Mouse (Mus musculus) hindbrain, postnatal 0 days (tissue): ENCODE data around the gene Ptprcap. TPM values are rescaled to one million over a fixed set of nuclear protein-coding genes. Genes with fewer than 3 reads are reported as not detected.
A peak's percentile ranks its signal among the peaks of the same experiment; 100 is the strongest.
"Not testable (repeated sequence)": the region's sequence is repeated elsewhere in the genome, so short reads cannot be mapped to it uniquely, and the experiment has no call there.

Source experiments
- ATAC-seq: fragments of 200-750 bp; cut with Nextera tagmentation; 2 replicates; pipeline ENCODE4 v1.8.0; 2017; ENCODE audit warnings: mild to moderate bottlenecking, moderate TSS enrichment, moderate library complexity
- DNase-seq: peaks from one replicate; pipeline ENCODE4 v3.0.0-alpha.2; 2015; ENCODE audit warnings: low spot score
- H3K27ac ChIP-seq: fragments of 300-500 bp; sonication (generic); 2 replicates; pipeline ENCODE4 v1.5.1; 2014; ENCODE audit warnings: mild to moderate bottlenecking
- H3K27me3 ChIP-seq: fragments of 300-500 bp; sonication (generic); 2 replicates; pipeline ENCODE4 v1.6.1; 2014; ENCODE audit warnings: low read length, mixed read lengths; ENCODE audit not compliant: insufficient read depth
- H3K36me3 ChIP-seq: fragments of 300-500 bp; sonication (generic); 2 replicates; pipeline ENCODE4 v1.6.1; 2014; ENCODE audit warnings: low read length, mixed read lengths; ENCODE audit not compliant: insufficient read depth
- H3K4me1 ChIP-seq: fragments of 300-500 bp; sonication (generic); 2 replicates; pipeline ENCODE4 v1.6.1; 2014; ENCODE audit warnings: antibody characterized with exemption, low read length, mixed read lengths; ENCODE audit not compliant: insufficient read depth
- H3K4me2 ChIP-seq: fragments of 300-500 bp; sonication (generic); 2 replicates; pipeline ENCODE4 v1.6.1; 2014; ENCODE audit warnings: low read depth, mild to moderate bottlenecking, low read length, moderate library complexity, mixed read lengths
- H3K4me3 ChIP-seq: fragments of 300-500 bp; sonication (generic); 2 replicates; pipeline ENCODE4 v1.5.1; 2014; ENCODE audit warnings: low read length
- H3K9ac ChIP-seq: fragments of 300-500 bp; sonication (generic); replicated peaks from 2 replicates; pipeline ENCODE4 v1.6.1; 2014; ENCODE audit warnings: mild to moderate bottlenecking, low read length, moderate library complexity, mixed read lengths
- H3K9me3 ChIP-seq: fragments of 300-500 bp; sonication (generic); 2 replicates; pipeline ENCODE4 v1.6.1; 2016; ENCODE audit warnings: low read length, mixed read lengths
- CTCF ChIP-seq: IDR thresholded peaks from 2 replicates; pipeline ENCODE4 v1.5.1; 2016; ENCODE audit warnings: antibody characterized with exemption, control low read depth, low read depth
- WGBS: fragments of 180-500 bp; shearing (Covaris S2); extraction: QIAGEN DNeasy Blood & Tissue Kit; methylation state at CpG from one replicate; pipeline ENCODE4 v1.1.7; 2014; 5-methylcytosine and 5-hydroxymethylcytosine counted together
- polyA plus RNA-seq: library from polyadenylated mRNA; unstranded; fragments of >200 nt; fragmentation: Nextera tagmentation; extraction: Ambion mirVana; gene quantifications from 2 replicates; pipeline ENCODE4 v1.2.1, GENCODE M21; 2015
- total RNA-seq: library from RNA; depleted of rRNA; stranded (reverse); fragments of >200 nt; gene quantifications from 2 replicates; pipeline ENCODE4 v1.2.3, GENCODE M21; 2014

The Ptprcap gene
- total and polyA plus RNA-seq, 2 experiments from 2014 or later: 0.44 to 1.0 TPM

GRCm38 (mm10) chr19:4134354-4134753, 19.1 kb upstream of the Ptprcap start:
- no peak for DNase-seq
- 90% methylated on average over 4 of the region's 4 CpGs for WGBS
- H3K36me3 ChIP-seq: peaks cover 26% of the 10 kb centered on the region

DNA sequence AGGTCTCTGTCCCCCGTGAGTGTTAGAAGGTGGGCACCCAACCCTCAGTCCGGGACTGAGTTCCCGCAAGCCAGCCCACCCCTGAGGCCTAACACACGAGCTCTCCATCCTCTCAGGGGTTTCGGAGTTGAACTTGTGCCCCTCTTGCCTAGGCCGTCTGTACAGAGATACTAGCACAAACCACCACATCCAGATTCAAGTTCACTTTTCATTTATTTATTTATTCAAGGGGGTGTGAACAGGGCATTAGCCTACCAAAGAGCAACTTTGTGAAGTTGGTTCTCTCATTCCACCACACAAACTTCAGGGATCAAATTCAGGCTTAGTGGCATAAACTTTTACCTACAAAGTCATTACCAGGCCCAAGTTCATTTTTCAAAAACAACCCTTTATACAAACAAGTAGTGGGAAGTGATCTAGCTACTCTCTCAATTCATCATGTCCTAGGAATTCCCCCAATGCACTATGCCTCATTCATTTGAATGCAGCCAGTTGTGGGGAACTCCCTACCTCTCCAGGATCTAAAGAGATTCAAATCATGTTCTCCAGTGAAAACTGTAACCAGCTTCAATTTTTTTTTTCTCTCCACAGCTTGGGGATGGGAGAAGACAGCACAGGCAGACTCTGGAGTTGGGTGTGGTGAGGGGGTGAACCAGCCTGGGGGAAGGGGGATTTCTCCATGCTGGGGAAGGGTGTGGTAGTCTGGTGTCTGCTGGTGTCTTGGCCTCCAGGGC, 18.0 kb upstream of the Ptprcap start:
- 85% methylated on average over 6 of the region's 6 CpGs for WGBS

More at GRCm38 (mm10) chr19:4134354-4134753, 19.1 kb upstream of the Ptprcap start:
- Histone ChIP-seq H3K9ac (no peak overlapping the region), H3K4me3 (no peak overlapping the region), H3K27ac (no peak overlapping the region), H3K27me3 (no peaks in the 10 kb centered on the region), H3K4me1 (no peaks in the 10 kb centered on the region), H3K4me2 (no peak overlapping the region), H3K9me3 (no peaks in the 10 kb centered on the region)
- no peak for ATAC-seq
- no peak for TF ChIP-seq CTCF

GRCm38 (mm10) chr19:4135963-4136345, 17.4 kb upstream of the Ptprcap start:
- H3K36me3 ChIP-seq: peaks cover 21% of the 10 kb centered on the region
- H3K4me2 ChIP-seq, DNase-seq, H3K4me3 ChIP-seq, H3K4me1 ChIP-seq, ATAC-seq, H3K9ac ChIP-seq, H3K27me3 ChIP-seq, H3K9me3 ChIP-seq, H3K27ac ChIP-seq: not testable (repeated sequence)
- peak; percentile 56 for TF ChIP-seq CTCF
- 22% methylated on average over 8 of the region's 8 CpGs for WGBS

More for the DNA sequence above, 18.0 kb upstream of the Ptprcap start:
- H3K4me1 ChIP-seq, H3K9me3 ChIP-seq, H3K9ac ChIP-seq, H3K27me3 ChIP-seq, H3K4me3 ChIP-seq, DNase-seq, H3K4me2 ChIP-seq, ATAC-seq, H3K27ac ChIP-seq: not testable (repeated sequence)
- H3K36me3 ChIP-seq: peaks cover 22% of the 10 kb centered on the region

DNA sequence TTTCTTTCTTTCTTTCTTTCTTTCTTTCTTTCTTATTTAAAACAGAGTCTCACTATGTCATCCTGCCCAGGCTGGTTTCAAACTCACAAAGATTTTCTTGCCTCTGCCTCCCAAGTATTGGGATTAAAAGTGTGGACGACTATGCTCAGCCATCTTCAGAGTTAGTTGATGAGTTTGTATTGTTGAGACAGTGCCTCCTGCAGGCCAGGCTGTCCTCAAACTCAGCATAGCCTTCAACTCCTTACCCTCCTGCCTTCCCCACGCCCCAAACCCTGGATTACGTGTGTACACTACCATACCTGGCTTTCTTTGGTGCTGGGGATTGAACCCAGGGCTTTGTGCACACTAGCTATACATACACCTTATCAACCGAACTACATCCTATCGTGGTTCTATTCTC, 16.9 kb upstream of the Ptprcap start:
- no peak for ATAC-seq
- H3K4me2 ChIP-seq: no peak overlapping the region

DNA sequence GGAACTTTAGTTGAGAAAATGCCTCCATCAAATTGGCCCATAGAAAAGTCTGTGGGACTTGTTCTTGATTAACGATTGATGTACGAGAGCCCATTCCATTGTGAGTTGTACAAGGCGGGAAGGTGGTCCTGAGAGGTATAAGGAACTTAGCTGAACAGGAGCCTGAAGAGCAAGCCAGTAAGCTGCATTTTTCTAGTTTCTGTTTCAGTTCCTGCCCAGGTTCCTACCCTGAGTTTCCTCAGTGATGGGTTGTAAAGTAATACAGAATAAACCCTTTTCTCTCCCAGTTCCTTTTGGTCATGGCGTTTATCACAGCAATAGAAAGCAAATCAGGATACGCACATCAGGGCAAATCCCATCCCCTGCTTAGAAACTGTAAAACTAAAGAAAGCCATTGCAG, 15.5 kb upstream of the Ptprcap start:
- H3K4me1 ChIP-seq: no peaks in the 10 kb centered on the region
- no peak overlapping the region for H3K27ac ChIP-seq
- no peak for TF ChIP-seq CTCF
- no peak overlapping the region for H3K4me2 ChIP-seq
- peaks cover 1% of the 10 kb centered on the region; the same call in 1 of the 2 replicates for H3K36me3 ChIP-seq
- no peak overlapping the region for H3K9ac ChIP-seq
- ATAC-seq: no peak
- no peaks in the 10 kb centered on the region for H3K27me3 ChIP-seq
- 85% methylated on average over 5 of the region's 5 CpGs for WGBS
- H3K4me3 ChIP-seq: no peak overlapping the region
- DNase-seq: no peak
- no peaks in the 10 kb centered on the region for H3K9me3 ChIP-seq

More for the DNA sequence above, 16.9 kb upstream of the Ptprcap start:
- Histone ChIP-seq H3K4me3 (no peak overlapping the region), H3K27ac (no peak overlapping the region), H3K4me1 (no peaks in the 10 kb centered on the region), H3K9ac (no peak overlapping the region), H3K9me3 (no peaks in the 10 kb centered on the region), H3K27me3 (no peaks in the 10 kb centered on the region), H3K36me3 (peaks cover 16% of the 10 kb centered on the region)
- TF ChIP-seq CTCF: no peak
- WGBS: 82% methylated on average over 5 of the region's 5 CpGs
- DNase-seq: no peak

DNA sequence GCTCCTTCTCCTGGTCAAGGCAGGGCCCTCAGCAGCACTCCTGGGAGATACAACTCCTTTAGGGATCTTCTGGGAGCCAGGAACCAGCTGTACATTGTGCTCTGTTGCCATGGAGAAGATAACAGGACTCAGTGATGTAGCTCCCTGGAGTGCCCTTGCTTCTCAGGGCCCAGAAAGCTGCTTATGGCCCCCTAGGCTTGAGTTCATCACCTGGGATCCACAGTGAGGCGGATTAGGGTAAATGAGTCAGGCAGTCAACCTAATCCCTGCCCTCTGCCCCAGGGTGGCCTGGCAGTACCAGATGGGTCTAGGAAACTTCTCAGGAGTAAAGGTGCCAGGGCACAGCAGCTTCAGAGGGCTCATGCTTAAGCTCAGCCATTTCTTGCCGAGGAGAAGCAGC, 14.0 kb upstream of the Ptprcap start, which contains the start of gene Gpr152:
Gene Gpr152 (plus strand): TSS at position 342 of the 400 bp plus-strand sequence.
- Histone ChIP-seq H3K4me2 (no peak within 1 kb of the TSS), H3K27me3 (no peaks in the 10 kb centered on the region), H3K4me3 (no peak within 1 kb of the TSS), H3K36me3 (no peaks in the 10 kb centered on the region), H3K4me1 (no peaks in the 10 kb centered on the region), H3K27ac (no peak within 1 kb of the TSS), H3K9ac (no peak within 1 kb of the TSS), H3K9me3 (no peaks in the 10 kb centered on the region)
- WGBS: 64% methylated on average over 2 of the region's 2 CpGs
- TF ChIP-seq CTCF: no peak
- no peak; the same call in 1 of the 2 replicates for ATAC-seq
- DNase-seq: no peak

DNA sequence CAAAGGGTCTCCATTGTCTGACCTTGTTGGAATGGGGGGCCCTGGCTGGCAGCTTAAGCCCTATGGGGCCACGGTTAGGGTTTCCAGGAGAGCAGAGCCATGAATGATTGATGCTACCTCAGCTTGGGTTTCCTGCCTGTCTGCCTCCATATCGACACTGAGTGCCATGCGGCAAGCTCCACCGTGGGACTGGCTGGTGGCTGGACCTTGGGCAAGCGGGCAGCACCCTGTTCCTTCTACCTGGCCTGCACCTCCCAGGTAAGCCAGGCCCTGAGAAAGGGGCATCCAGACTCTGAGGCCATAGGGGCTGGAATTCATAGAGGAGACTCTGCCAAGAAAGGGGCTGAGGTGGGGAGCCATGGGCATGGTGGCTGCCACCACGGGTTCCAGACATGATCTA, 13.3 kb upstream of the Ptprcap start:
- Histone ChIP-seq H3K27ac (no peak overlapping the region), H3K9ac (no peak overlapping the region), H3K27me3 (no peaks in the 10 kb centered on the region), H3K4me1 (no peaks in the 10 kb centered on the region), H3K4me2 (no peak overlapping the region), H3K4me3 (no peak overlapping the region), H3K36me3 (no peaks in the 10 kb centered on the region), H3K9me3 (no peaks in the 10 kb centered on the region)
- DNase-seq (no peak), ATAC-seq (no peak)
- TF ChIP-seq CTCF: no peak
- 77% methylated on average over 6 of the region's 6 CpGs for WGBS
